Mouse (Mus musculus): ENCODE measurements around the gene Cd200r2. TPM values are rescaled to one million over a fixed set of nuclear protein-coding genes. Genes with fewer than 3 reads are reported as not detected.

Cd200r2 gene
- polyA plus RNA-seq, 1 experiment = 0.04 TPM

GRCm38 (mm10) chr16:44964526-44965374 lies 97.9 kb downstream of the Cd200r2 start:
- Histone ChIP-seq H3K27ac (ENCODE audit: insufficient read depth, low read length) (peak overlapping the region; percentile 65), H3K4me3 (ENCODE audit: extremely low read depth, insufficient read depth, insufficient read length) (no peak overlapping the region; the same call in 1 of the 2 replicates), H3K27me3 (ENCODE audit: control insufficient read depth, insufficient read depth, low read length) (no peaks in the 10 kb centered on the region), H3K4me1 (ENCODE audit: control insufficient read depth, insufficient read depth, insufficient read length) (peaks cover 26% of the 10 kb centered on the region), H3K36me3 (ENCODE audit: control insufficient read depth, insufficient read depth, low read length) (no peaks in the 10 kb centered on the region)
- WGBS = 68% methylated on average over 6 of the region's 6 CpGs
- no peak for TF ChIP-seq CTCF (IDR thresholded peaks at IDR 0.05; ENCODE audit: extremely low read depth, insufficient read depth, insufficient read length, insufficient replicate concordance)
- DNase-seq (ENCODE audit: low read depth in 1 of 2, low spot score in 2 of 2) = no peak

- Histone ChIP-seq H3K27me3 (ENCODE audit: control insufficient read depth, insufficient read depth, low read length) (no peaks in the 10 kb centered on the region), H3K36me3 (ENCODE audit: control insufficient read depth, insufficient read depth, low read length) (no peaks in the 10 kb centered on the region), H3K27ac (ENCODE audit: insufficient read depth, low read length) (peak overlapping the region; percentile 65), H3K4me1 (ENCODE audit: control insufficient read depth, insufficient read depth, insufficient read length) (peaks cover 26% of the 10 kb centered on the region), H3K4me3 (ENCODE audit: extremely low read depth, insufficient read depth, insufficient read length) (peak overlapping the region; percentile 4; the same call in 1 of the 2 replicates)
- WGBS = 54% methylated on average over 8 of the region's 8 CpGs
- peak in 1 of 2 experiments; percentile 5 for DNase-seq (ENCODE audit: low read depth in 1 of 2, low spot score in 2 of 2)
- TF ChIP-seq CTCF (IDR thresholded peaks at IDR 0.05; ENCODE audit: extremely low read depth, insufficient read depth, insufficient read length, insufficient replicate concordance) (no peak), POLR2A (IDR thresholded peaks at IDR 0.05; ENCODE audit: low read depth, low read length) (no peak)
Observed at GRCm38 (mm10) chr16:44965428-44965827, 98.5 kb downstream of the Cd200r2 start.

Other genes with a start within 250 kb of the Cd200r2 start
- gene Nepro, start 142.8 kb upstream of the Cd200r2 start, polyA plus RNA-seq (2012; rRNA removed) = 2.2 and 4.4 TPM in 2 replicates
- gene Gtpbp8, start 120.7 kb upstream of the Cd200r2 start, polyA plus RNA-seq (2012; rRNA removed) = 3.4 and 3.7 TPM in 2 replicates
- 1.8 and 2.6 TPM in 2 replicates for gene Cd200r1, start 101.4 kb upstream of the Cd200r2 start, polyA plus RNA-seq (2012; rRNA removed)
- 1.2 TPM in 2 replicates for gene Cd200r4, start 55.4 kb upstream of the Cd200r2 start, polyA plus RNA-seq (2012; rRNA removed)
- 0.12 and 0.19 TPM in 2 replicates for gene Cd200r3, start 76.6 kb downstream of the Cd200r2 start, polyA plus RNA-seq (2012; rRNA removed)
- 10.5 and 11.3 TPM in 2 replicates for gene Ccdc80, start 226.3 kb downstream of the Cd200r2 start, polyA plus RNA-seq (2012; rRNA removed)

All from spleen, adult 2 months (tissue).